Mouse (Mus musculus) hindbrain, postnatal 0 days (tissue): ENCODE measurements at regions not wholly inside any gene's neighbourhood (a gene's known extent, or its start where the extent isn't known, plus 50 kb on each side); places are given as distances from the start of the nearest gene placed in this dataset.

ENCODE experiments used
- ATAC-seq: fragments of 200-750 bp; cut with Nextera tagmentation; 2 replicates; pipeline ENCODE4 v1.8.0; 2017; ENCODE audit warnings: mild to moderate bottlenecking, moderate TSS enrichment, moderate library complexity
- DNase-seq: peaks from one replicate; pipeline ENCODE4 v3.0.0-alpha.2; 2015; ENCODE audit warnings: low spot score
- H3K27ac ChIP-seq: fragments of 300-500 bp; sonication (generic); 2 replicates; pipeline ENCODE4 v1.5.1; 2014; ENCODE audit warnings: mild to moderate bottlenecking
- H3K27me3 ChIP-seq: fragments of 300-500 bp; sonication (generic); 2 replicates; pipeline ENCODE4 v1.6.1; 2014; ENCODE audit warnings: low read length, mixed read lengths; ENCODE audit not compliant: insufficient read depth
- H3K36me3 ChIP-seq: fragments of 300-500 bp; sonication (generic); 2 replicates; pipeline ENCODE4 v1.6.1; 2014; ENCODE audit warnings: low read length, mixed read lengths; ENCODE audit not compliant: insufficient read depth
- H3K4me1 ChIP-seq: fragments of 300-500 bp; sonication (generic); 2 replicates; pipeline ENCODE4 v1.6.1; 2014; ENCODE audit warnings: antibody characterized with exemption, low read length, mixed read lengths; ENCODE audit not compliant: insufficient read depth
- H3K4me2 ChIP-seq: fragments of 300-500 bp; sonication (generic); 2 replicates; pipeline ENCODE4 v1.6.1; 2014; ENCODE audit warnings: low read depth, mild to moderate bottlenecking, low read length, moderate library complexity, mixed read lengths
- H3K4me3 ChIP-seq: fragments of 300-500 bp; sonication (generic); 2 replicates; pipeline ENCODE4 v1.5.1; 2014; ENCODE audit warnings: low read length
- H3K9ac ChIP-seq: fragments of 300-500 bp; sonication (generic); replicated peaks from 2 replicates; pipeline ENCODE4 v1.6.1; 2014; ENCODE audit warnings: mild to moderate bottlenecking, low read length, moderate library complexity, mixed read lengths
- H3K9me3 ChIP-seq: fragments of 300-500 bp; sonication (generic); 2 replicates; pipeline ENCODE4 v1.6.1; 2016; ENCODE audit warnings: low read length, mixed read lengths
- CTCF ChIP-seq: IDR thresholded peaks from 2 replicates; pipeline ENCODE4 v1.5.1; 2016; ENCODE audit warnings: antibody characterized with exemption, control low read depth, low read depth
- WGBS: fragments of 180-500 bp; shearing (Covaris S2); extraction: QIAGEN DNeasy Blood & Tissue Kit; methylation state at CpG from one replicate; pipeline ENCODE4 v1.1.7; 2014; 5-methylcytosine and 5-hydroxymethylcytosine counted together

- no peak for TF ChIP-seq CTCF
- no peak for ATAC-seq
- no peaks in the 10 kb centered on the region for H3K36me3 ChIP-seq
- H3K27ac ChIP-seq, result no peak overlapping the region
- H3K9ac ChIP-seq, result no peak overlapping the region
- H3K4me1 ChIP-seq, result no peaks in the 10 kb centered on the region
- H3K4me2 ChIP-seq, result no peak overlapping the region
- 51% methylated on average over 3 of the region's 3 CpGs for WGBS
- H3K4me3 ChIP-seq, result no peak overlapping the region
- no peaks in the 10 kb centered on the region for H3K27me3 ChIP-seq
- peak; percentile 1 for DNase-seq
- H3K9me3 ChIP-seq, result no peaks in the 10 kb centered on the region
Measured at GRCm38 (mm10) chr4:69327606-69328005, 373.4 kb upstream of the Brinp1 start.
